Mouse (Mus musculus): ENCODE data around the gene Nme3. TPM values are rescaled to one million over a fixed set of nuclear protein-coding genes. Genes with fewer than 3 reads are reported as not detected.

The Nme3 gene
- polyA plus RNA-seq (2012; rRNA removed) = 76.8 and 81.6 TPM in 2 replicates

DNA sequence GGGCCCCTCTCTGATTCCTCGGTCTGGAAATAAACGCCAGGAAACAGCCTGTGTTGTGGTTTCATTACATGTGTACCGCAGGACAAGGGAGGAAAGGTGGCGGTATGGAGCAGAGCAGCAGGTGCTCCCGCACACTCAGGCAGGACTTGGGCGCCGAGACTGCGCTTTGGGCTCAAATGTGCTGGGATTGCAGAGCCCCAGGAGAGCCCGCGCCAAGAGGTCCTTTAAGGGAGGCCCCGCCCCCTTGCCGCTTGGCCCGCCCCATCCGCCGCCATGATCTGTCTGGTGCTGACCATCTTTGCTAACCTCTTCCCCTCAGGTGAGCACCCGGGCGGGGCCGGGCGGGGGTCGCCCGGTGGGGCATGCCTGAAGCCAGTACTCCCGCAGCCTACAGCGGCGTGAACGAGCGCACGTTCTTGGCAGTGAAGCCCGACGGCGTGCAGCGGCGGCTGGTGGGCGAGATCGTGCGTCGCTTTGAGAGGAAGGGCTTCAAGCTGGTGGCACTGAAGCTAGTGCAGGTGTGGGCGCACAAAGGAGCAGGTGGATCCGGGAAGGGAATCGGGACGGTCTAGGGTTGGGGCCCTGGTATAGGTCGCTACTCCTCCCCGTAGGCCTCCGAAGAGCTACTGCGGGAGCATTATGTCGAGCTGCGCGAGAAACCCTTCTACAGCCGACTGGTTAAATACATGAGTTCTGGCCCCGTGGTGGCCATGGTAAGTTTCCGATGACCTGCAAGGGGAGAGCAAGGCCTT is at the start of gene Nme3:
Nme3 (plus strand) TSS at position 260 of the 752 bp plus-strand sequence.
- DNase-seq (ENCODE audit: extremely low spot score in 1 of 2, low spot score in 1 of 2) = peak in 1 of 2 experiments; percentile 73

GRCm38 (mm10) chr17:24847386-24847785 is 48.9 kb upstream of the Nme3 start:
- no peak for DNase-seq (ENCODE audit: extremely low spot score in 1 of 2, low spot score in 1 of 2)

DNA sequence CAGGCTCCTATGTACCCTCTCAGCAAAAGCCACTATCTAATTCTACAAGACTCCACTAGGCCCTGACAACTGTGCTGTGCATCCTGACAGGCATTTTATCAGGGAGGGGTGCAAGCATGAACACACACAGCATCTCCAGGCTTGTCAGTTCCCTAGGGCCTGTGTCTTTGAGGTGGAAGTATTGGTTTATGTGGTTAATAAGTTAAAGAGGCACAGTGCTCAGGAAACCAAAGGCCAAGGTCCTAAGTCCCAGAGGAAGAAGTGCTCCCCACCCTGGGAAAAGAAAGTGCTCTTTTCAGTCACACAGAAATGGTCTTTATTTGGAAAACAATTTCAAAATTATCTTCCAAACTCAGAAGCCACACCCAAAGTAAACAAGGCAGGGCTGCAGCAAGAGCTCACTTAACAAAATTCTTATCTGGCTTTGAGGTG is 47.7 kb upstream of the Nme3 start:
- DNase-seq (ENCODE audit: extremely low spot score in 1 of 2, low spot score in 1 of 2) = no peak

- DNase-seq (ENCODE audit: extremely low spot score in 1 of 2, low spot score in 1 of 2) = no peak
Observed at GRCm38 (mm10) chr17:24849733-24850064, 46.6 kb upstream of the Nme3 start.

DNA sequence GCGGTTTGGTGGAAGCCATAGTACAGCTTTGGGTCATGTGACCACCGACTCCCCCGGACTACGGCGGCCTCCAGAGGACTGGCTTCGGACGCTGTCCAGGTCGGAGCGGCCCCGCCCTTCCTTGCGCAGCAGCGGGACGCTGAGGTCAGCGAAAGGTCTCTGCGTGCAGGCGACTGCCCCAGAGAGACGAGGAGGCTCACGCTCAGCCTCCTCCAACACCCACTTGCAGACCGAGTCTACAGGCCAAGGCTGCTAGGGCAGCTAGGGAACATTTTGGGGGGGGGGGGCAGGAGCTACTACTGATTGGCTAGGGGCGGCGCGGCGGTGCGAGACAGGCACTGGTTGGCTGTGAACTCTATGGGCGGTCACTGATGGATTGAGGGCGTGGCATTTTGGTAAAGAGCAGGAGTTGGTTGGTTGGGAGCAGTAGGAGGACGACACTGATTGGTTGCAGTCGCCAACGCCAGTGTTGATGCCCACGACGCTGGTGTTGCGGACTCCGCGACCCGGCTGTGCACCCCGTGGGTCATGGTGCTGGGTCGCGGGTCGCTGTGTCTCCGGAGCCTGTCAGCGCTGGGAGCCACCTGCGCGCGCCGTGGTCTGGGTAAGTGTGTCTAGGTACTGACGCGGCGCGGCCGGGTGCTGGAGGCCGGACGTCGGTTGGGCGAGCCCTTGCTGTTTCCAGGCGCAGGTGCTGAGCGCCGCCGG is 46.1 kb upstream of the Nme3 start, which contains the start of gene Fahd1:
Fahd1 (minus strand) TSS at position 300 of the 708 bp plus-strand sequence.
- DNase-seq (ENCODE audit: extremely low spot score in 1 of 2, low spot score in 1 of 2) = peak; percentile 97

GRCm38 (mm10) chr17:24850773-24851127 is 45.5 kb upstream of the Nme3 start:
- DNase-seq (ENCODE audit: extremely low spot score in 1 of 2, low spot score in 1 of 2) = no peak

DNA sequence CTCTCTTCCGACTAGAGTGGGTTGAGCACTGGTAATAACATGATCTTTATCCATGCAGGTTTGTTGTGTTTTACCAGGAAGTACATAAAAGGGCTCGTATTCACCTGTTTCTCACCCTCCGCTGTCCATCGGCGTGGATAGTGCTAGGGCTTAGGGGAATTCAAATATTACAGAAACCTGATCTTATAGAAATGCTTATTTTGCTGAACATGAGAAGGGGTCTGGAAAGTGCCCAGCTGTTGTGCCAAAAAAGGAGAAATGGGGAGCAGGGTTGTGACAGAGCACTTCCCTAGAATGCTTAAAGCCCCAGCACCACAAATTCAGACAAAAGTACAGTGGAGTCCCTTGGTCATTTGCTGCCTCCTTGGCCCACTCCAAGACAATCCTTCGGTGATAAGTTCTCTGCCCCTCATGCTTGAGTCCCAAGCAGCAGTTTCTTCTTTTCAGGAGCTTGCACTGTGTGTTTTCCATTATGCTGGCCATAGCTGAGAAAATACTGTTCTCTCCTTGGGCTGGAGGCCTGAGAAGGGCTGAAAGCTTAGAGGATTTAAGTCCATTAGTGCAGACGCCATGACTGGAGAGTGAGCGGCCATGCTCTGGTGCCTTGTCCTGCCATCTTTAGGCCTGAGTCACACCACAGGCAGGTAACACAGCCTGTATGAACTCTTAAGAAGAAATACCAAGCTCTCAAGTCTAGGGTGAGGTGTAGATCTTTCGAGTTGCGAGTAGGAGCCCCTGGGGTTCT is 44.7 kb upstream of the Nme3 start:
- DNase-seq (ENCODE audit: extremely low spot score in 1 of 2, low spot score in 1 of 2) = no peak

DNA sequence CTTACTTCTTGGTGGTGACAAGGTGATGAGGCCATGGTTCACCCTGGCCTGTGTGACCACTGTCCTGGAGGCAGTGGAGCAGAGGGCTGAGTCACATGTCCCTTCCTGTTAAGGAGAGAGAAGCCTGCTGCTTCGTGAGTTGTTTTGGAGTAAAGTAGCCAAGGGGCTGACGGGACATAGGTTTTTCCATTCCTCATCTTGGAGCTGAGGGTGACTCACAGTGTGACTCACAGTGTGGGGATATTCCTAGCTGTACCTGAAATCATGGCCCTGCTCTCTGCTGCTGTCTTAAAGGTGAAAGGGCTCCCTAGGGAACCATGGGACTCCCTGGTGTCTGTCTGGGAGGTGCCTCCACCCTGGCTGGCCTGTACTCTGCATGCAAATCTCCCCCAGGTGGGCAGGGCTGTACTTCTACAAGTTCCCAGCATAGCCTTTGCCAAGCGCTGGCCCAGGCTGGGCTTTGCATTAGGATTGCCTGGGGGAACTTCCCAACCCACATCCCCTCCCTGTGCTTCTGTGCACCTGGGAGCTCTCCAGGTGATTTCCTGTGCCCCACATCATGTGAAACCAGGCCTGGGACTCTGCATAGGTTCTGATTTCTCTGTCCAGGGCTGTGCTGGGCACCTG is 40.3 kb upstream of the Nme3 start:
- no peak for DNase-seq (ENCODE audit: extremely low spot score in 1 of 2, low spot score in 1 of 2)

GRCm38 (mm10) chr17:24856589-24856988 is 39.7 kb upstream of the Nme3 start:
- DNase-seq (ENCODE audit: extremely low spot score in 1 of 2, low spot score in 1 of 2) = no peak

DNA sequence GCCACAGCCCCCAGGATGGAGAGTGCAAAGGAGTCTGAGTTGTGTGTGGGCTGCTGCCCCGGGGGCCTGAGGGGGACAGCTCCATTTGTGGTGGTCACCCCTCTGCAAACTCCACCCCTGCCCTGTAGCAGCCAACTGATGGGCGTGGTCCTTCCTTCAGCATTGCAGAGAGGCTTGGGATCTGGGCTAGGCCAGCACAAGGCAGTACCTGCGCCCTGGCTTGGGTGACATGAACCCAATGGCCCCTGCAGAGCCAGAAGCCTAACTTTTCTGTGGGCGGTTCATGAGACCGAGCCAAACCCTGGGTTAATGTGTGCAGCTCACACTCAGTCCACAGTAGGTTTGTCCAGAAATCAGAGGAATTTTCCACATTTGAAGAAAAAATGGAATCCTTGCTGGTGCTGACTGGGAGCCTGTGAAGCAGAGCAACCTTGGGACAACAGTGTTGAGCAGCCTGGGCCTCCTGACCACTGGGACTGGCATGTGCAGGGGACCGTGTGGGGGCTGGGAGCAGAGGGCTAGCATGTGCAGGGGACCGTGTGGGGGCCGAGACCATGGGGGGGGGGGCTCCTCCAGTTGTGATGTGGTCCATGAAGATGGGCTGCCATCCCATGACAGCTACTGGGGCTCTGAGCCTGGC is 38.3 kb upstream of the Nme3 start:
- DNase-seq (ENCODE audit: extremely low spot score in 1 of 2, low spot score in 1 of 2) = no peak

DNA sequence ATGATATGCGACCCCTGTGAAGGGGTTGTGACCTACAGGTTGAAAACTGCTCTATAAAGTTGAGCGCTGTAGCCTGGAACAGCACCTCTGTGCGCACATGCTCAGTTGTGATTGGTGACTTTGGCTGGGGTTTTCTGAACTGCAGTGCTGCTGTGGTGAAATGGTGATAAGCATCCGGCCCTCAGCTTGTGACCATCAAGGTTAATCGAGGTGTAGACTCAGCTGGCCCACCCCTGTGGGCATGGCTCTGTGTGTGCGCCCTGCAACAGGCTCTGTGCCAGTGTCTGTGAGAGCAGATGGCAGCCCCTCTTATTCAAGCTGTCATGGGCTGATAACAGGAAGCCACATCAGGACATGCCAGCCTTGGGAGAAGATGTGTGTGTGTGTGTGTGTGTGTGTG is 37.3 kb upstream of the Nme3 start:
- DNase-seq (ENCODE audit: extremely low spot score in 1 of 2, low spot score in 1 of 2) = no peak

GRCm38 (mm10) chr17:24860076-24860475 is 36.2 kb upstream of the Nme3 start:
- DNase-seq (ENCODE audit: extremely low spot score in 1 of 2, low spot score in 1 of 2) = no peak

- DNase-seq (ENCODE audit: extremely low spot score in 1 of 2, low spot score in 1 of 2) = no peak
Observed at GRCm38 (mm10) chr17:24861785-24862184, 34.5 kb upstream of the Nme3 start.

DNA sequence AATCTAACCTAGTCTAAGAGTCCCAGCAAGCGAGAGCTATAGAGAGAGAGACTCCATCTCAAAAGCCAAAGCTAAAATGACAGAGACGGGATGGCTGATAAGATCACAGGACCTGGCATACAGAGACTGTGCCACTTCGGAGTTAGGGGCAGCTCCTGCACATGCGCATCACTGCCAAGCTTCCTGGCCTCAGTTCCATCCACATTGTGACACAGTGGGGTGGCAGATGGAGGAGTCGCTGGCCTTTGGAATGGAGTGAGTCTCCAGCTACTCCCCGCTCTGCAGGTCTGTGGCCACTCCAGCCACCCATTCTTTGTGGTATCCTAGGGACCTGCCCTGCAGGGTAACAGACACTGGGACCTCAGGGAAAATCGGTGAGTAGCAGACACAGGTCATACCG is 30.5 kb upstream of the Nme3 start, which contains the start of gene Igfals:
Igfals (plus strand) TSS at position 222 of the 400 bp plus-strand sequence.
- DNase-seq (ENCODE audit: extremely low spot score in 1 of 2, low spot score in 1 of 2) = no peak

DNA sequence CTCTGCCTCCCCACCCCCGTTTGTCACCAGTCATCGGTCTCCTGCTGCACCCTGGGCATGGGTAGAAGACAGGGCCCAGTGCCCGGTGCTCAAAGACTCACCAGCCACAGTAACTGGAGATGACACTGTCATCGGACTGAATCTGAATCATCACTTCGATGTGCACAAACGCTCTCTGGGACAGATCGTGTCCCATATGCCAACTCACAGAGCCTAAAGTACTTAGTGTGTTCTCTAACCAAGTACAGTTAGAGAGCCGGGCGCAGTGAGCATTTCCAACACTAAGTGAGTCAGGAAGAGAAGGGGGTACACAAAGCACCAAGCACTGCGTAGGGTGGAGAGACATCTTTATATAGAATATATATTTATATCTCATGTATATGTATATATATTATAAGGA is 28.4 kb upstream of the Nme3 start:
- DNase-seq (ENCODE audit: extremely low spot score in 1 of 2, low spot score in 1 of 2) = peak; percentile 53

- no peak for DNase-seq (ENCODE audit: extremely low spot score in 1 of 2, low spot score in 1 of 2)
Observed at GRCm38 (mm10) chr17:24873695-24874404, 22.4 kb upstream of the Nme3 start.

GRCm38 (mm10) chr17:24874405-24874745 is 21.9 kb upstream of the Nme3 start:
- DNase-seq (ENCODE audit: extremely low spot score in 1 of 2, low spot score in 1 of 2) = no peak

- DNase-seq (ENCODE audit: extremely low spot score in 1 of 2, low spot score in 1 of 2) = no peak
Observed at GRCm38 (mm10) chr17:24874989-24875388, 21.3 kb upstream of the Nme3 start.

- DNase-seq (ENCODE audit: extremely low spot score in 1 of 2, low spot score in 1 of 2) = no peak
Observed at GRCm38 (mm10) chr17:24877336-24878116, 18.8 kb upstream of the Nme3 start.

Measured in frontal cortex, adult 2 months (tissue).